Mouse (Mus musculus): Measurements from ENCODE around the gene Gck. TPM values are rescaled to one million over a fixed set of nuclear protein-coding genes. Genes with fewer than 3 reads are reported as not detected.

Gene Gck
- polyA plus RNA-seq, 1 experiment from 2014 or later, result 0.45 TPM

DNA sequence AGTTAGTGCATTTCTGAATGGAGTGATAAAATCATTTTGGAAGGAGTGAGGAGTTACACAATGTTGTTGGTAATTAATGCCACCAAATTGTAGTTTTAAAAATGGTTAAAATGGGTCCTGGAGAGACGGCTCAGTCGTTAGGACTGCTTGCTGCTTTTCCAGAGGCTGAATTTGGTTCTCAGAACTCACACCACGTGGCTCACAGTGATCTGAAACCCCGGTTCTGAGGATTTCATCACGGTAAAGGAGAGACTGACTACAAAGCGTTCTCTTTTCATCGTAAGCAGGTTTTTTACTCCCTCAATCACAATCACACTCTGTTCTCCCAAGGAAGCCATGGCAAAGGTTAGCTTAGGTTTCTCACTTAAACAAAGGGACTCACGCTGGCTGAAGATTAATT is 25.2 kb downstream of the Gck start:
- ATAC-seq (replicated peaks; ENCODE audit: low FRiP score) (no peak), DNase-seq (ENCODE audit: low spot score) (no peak)
- Histone ChIP-seq H3K27ac (ENCODE audit: low read depth, low read length) (no peak overlapping the region), H3K9me3 (ENCODE audit: control insufficient read depth, low read length) (no peaks in the 10 kb centered on the region), H3K9ac (ENCODE audit: low read depth, low read length) (no peak overlapping the region), H3K4me3 (ENCODE audit: low read depth, low read length) (no peak overlapping the region), H3K36me3 (ENCODE audit: control insufficient read depth, insufficient read depth, low read length) (no peaks in the 10 kb centered on the region), H3K27me3 (replicated peaks; ENCODE audit: control insufficient read depth, insufficient read depth, low read length) (no peaks in the 10 kb centered on the region), H3K4me1 (replicated peaks; ENCODE audit: control insufficient read depth, insufficient read depth, low read length) (peaks cover 5% of the 10 kb centered on the region; the same call in 1 of the 2 replicates), H3K4me2 (no peak overlapping the region)
- WGBS, result 68% methylated on average over 8 of the region's 8 CpGs

DNA sequence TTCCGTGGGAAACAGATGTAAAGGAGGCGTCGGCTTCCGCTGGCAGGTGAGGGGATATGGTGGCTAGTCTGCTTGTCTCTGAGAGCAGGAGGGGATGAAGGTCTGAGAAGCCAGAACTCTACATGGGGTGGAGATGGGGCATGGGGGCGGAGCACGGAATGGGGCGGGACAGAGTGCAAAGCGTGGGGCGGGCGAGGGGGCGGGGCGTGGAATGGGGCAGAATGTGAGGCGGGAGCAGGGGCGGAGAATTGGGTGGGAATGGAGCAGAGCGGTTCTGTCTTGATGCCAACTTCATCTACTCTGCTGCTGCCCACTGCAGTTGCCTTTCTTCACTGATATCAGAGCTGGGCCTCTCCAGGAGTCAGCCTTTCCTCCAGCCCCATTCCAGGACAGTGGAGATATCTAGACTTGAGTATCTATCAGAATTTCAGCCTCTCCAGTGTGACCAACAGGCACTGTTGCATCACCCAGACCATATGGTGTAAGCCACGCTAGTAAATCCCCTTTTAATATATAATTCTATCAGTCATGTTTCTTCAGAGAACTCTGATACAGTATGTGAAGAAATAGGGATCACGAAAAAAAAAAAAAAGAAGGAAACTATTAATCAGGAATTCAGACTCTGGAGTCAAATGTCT is 29.4 kb downstream of the Gck start:
- Histone ChIP-seq H3K27ac (ENCODE audit: low read depth, low read length) (no peak overlapping the region), H3K9ac (ENCODE audit: low read depth, low read length) (no peak overlapping the region), H3K4me1 (replicated peaks; ENCODE audit: control insufficient read depth, insufficient read depth, low read length) (peaks cover 5% of the 10 kb centered on the region; the same call in 1 of the 2 replicates), H3K4me3 (ENCODE audit: low read depth, low read length) (no peak overlapping the region), H3K36me3 (ENCODE audit: control insufficient read depth, insufficient read depth, low read length) (no peaks in the 10 kb centered on the region), H3K4me2 (no peak overlapping the region), H3K9me3 (ENCODE audit: control insufficient read depth, low read length) (no peaks in the 10 kb centered on the region), H3K27me3 (replicated peaks; ENCODE audit: control insufficient read depth, insufficient read depth, low read length) (no peaks in the 10 kb centered on the region)
- ATAC-seq (replicated peaks; ENCODE audit: low FRiP score) (peak; percentile 58), DNase-seq (ENCODE audit: low spot score) (no peak)
- 33% methylated on average over 17 of the region's 17 CpGs for WGBS

DNA sequence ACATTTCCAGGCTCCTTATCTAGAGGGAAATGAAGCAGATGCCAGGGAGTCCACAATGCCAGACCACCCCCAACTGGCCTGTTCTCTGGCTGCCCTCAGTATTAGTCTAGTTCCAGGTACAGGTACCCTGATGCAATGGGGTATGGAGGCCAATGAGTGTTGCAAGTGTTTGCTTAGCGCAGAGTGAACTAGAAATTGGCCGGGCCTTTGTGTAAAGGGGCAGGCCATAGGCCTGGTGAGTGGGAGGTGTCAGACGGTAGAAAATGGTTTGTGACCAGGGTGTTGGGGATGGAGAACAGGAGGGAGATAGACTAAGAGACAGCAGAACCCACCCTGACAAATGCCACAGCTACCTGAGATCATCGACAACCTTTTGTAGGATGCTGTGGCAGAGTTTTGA is 30.3 kb downstream of the Gck start:
- ATAC-seq (replicated peaks; ENCODE audit: low FRiP score) (peak; percentile 23; the same call in 1 of the 2 replicates), DNase-seq (ENCODE audit: low spot score) (no peak)
- 73% methylated on average over 4 of the region's 4 CpGs for WGBS
- no peaks in the 10 kb centered on the region for H3K9me3 ChIP-seq (ENCODE audit: control insufficient read depth, low read length)
- no peak overlapping the region for H3K4me2 ChIP-seq
- no peak overlapping the region for H3K27ac ChIP-seq (ENCODE audit: low read depth, low read length)
- no peaks in the 10 kb centered on the region for H3K36me3 ChIP-seq (ENCODE audit: control insufficient read depth, insufficient read depth, low read length)
- no peak overlapping the region for H3K4me3 ChIP-seq (ENCODE audit: low read depth, low read length)
- H3K4me1 ChIP-seq (replicated peaks; ENCODE audit: control insufficient read depth, insufficient read depth, low read length), result peaks cover 5% of the 10 kb centered on the region; the same call in 1 of the 2 replicates
- no peak overlapping the region for H3K9ac ChIP-seq (ENCODE audit: low read depth, low read length)
- 0 out of 2 replicates have a peak, but pooled peaks cover 3% of the 10 kb centered on the region for H3K27me3 ChIP-seq (replicated peaks; ENCODE audit: control insufficient read depth, insufficient read depth, low read length)

DNA sequence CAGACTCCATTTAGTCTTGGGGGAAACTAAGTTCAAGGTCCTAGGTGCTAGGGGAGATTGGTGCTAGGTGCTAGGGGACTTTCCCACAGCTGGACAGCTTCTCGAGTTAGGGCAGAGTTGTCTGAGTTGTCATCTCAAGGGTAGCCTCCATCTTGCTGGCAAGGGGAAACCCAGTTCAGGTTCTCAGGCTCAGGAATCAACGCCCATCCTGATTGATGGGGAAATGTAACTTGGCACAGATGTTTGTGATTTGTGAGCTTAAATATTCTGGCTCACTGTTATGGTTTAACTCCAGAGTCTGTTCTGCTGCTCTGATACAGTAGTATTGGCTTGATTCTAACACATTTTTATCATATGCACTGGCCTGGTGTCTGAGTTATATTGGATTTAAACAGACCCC is 31.8 kb downstream of the Gck start:
- 0 out of 2 replicates have a peak, but pooled peaks cover 3% of the 10 kb centered on the region for H3K27me3 ChIP-seq (replicated peaks; ENCODE audit: control insufficient read depth, insufficient read depth, low read length)
- no peaks in the 10 kb centered on the region for H3K9me3 ChIP-seq (ENCODE audit: control insufficient read depth, low read length)
- H3K4me2 ChIP-seq, result no peak overlapping the region
- no peak overlapping the region for H3K9ac ChIP-seq (ENCODE audit: low read depth, low read length)
- no peak overlapping the region for H3K27ac ChIP-seq (ENCODE audit: low read depth, low read length)
- 59% methylated on average over 2 of the region's 2 CpGs for WGBS
- H3K36me3 ChIP-seq (ENCODE audit: control insufficient read depth, insufficient read depth, low read length), result no peaks in the 10 kb centered on the region
- ATAC-seq (replicated peaks; ENCODE audit: low FRiP score) (no peak), DNase-seq (ENCODE audit: low spot score) (no peak)
- peaks cover 5% of the 10 kb centered on the region; the same call in 1 of the 2 replicates for H3K4me1 ChIP-seq (replicated peaks; ENCODE audit: control insufficient read depth, insufficient read depth, low read length)
- H3K4me3 ChIP-seq (ENCODE audit: low read depth, low read length), result no peak overlapping the region

DNA sequence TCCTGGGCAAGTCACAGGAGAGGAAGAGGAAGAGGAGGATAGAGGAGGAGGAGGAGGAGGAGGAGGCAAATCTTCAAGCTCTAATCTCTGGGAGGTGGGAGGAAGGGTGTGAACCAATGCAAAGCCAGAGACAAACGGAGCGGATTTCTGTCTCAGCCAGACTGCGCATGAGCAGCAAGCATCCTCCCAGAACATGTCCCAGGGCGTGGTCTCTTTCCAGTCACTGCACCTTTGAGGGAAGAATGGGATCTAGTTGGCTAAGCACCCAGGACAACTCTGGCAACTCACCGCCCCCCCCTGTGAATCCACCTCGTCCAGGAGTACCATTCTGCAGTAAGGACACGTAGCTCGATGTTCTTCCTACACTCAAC is 33.7 kb downstream of the Gck start:
- H3K9ac ChIP-seq (ENCODE audit: low read depth, low read length), result no peak overlapping the region
- peaks cover 5% of the 10 kb centered on the region; the same call in 1 of the 2 replicates for H3K4me1 ChIP-seq (replicated peaks; ENCODE audit: control insufficient read depth, insufficient read depth, low read length)
- no peaks in the 10 kb centered on the region for H3K36me3 ChIP-seq (ENCODE audit: control insufficient read depth, insufficient read depth, low read length)
- ATAC-seq (replicated peaks; ENCODE audit: low FRiP score) (no peak), DNase-seq (ENCODE audit: low spot score) (no peak)
- 58% methylated on average over 8 of the region's 8 CpGs for WGBS
- 0 out of 2 replicates have a peak, but pooled peaks cover 3% of the 10 kb centered on the region for H3K27me3 ChIP-seq (replicated peaks; ENCODE audit: control insufficient read depth, insufficient read depth, low read length)
- H3K4me2 ChIP-seq, result no peak overlapping the region
- no peaks in the 10 kb centered on the region for H3K9me3 ChIP-seq (ENCODE audit: control insufficient read depth, low read length)
- H3K27ac ChIP-seq (ENCODE audit: low read depth, low read length), result no peak overlapping the region
- H3K4me3 ChIP-seq (ENCODE audit: low read depth, low read length), result no peak overlapping the region

DNA sequence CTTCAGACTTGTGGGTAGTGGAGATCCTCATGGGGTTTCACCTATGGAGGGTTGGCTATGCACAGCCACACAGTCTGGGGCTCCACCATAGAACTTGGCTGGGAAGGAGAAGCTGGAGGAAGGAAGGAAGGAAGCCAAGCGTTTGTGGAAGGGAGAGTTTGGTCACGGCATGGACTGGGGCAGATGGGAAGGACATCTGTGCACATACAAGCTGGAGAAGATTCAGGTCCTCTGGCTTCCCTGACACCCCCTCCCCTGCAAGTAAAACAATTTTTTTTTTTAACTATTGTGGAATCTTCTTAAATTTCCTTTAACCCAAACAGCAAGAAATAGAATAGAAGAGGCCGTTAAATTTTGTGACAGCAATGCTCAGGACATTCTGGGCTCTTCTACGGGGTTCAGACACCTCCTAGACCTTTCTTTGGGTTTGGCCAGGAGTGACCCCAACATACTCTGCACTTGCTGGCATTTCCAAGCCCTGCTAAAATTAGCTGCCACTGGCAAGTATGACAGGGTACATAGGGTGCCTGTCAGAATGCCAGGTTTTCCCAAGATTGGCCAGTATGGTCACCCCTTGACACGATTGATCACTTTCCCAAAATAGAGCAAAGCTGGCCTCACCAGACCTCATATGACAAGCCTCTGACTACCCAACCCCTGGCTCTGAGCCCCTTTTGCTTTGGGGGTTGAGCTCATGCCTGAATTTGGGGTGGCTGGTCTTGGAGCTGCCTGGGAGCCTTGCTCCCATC is 34.3 kb downstream of the Gck start:
- no peak overlapping the region for H3K4me3 ChIP-seq (ENCODE audit: low read depth, low read length)
- ATAC-seq (replicated peaks; ENCODE audit: low FRiP score) (no peak), DNase-seq (ENCODE audit: low spot score) (no peak)
- no peak overlapping the region for H3K27ac ChIP-seq (ENCODE audit: low read depth, low read length)
- H3K4me1 ChIP-seq (replicated peaks; ENCODE audit: control insufficient read depth, insufficient read depth, low read length), result peaks cover 4% of the 10 kb centered on the region; the same call in 1 of the 2 replicates
- no peaks in the 10 kb centered on the region for H3K9me3 ChIP-seq (ENCODE audit: control insufficient read depth, low read length)
- H3K4me2 ChIP-seq, result no peak overlapping the region
- H3K36me3 ChIP-seq (ENCODE audit: control insufficient read depth, insufficient read depth, low read length), result no peaks in the 10 kb centered on the region
- 58% methylated on average over 5 of the region's 5 CpGs for WGBS
- H3K27me3 ChIP-seq (replicated peaks; ENCODE audit: control insufficient read depth, insufficient read depth, low read length), result 0 out of 2 replicates have a peak, but pooled peaks cover 3% of the 10 kb centered on the region
- no peak overlapping the region for H3K9ac ChIP-seq (ENCODE audit: low read depth, low read length)

DNA sequence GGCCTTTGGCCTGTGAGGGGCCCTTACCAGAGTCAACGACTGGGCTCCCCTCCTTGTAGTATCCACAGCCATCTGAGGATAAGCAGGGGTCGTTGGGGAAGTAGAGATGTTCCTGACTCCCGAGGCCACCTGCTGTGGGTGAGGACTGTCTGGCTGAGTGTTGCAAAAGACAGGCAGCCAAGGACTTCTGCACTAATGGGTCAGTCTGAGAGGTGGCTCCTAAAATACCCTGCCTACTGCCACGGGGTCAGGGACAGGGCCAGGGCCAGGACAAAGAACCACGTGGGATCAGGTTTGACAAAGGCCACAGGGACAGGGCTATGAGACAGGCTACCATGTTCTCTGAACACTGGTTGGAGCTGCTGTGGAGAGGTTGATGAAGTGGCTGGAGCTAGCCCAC is 34.9 kb downstream of the Gck start:
- Histone ChIP-seq H3K36me3 (ENCODE audit: control insufficient read depth, insufficient read depth, low read length) (no peaks in the 10 kb centered on the region), H3K4me1 (replicated peaks; ENCODE audit: control insufficient read depth, insufficient read depth, low read length) (0 out of 2 replicates have a peak, but pooled peaks cover 1% of the 10 kb centered on the region), H3K4me3 (ENCODE audit: low read depth, low read length) (no peak overlapping the region), H3K9ac (ENCODE audit: low read depth, low read length) (no peak overlapping the region), H3K27me3 (replicated peaks; ENCODE audit: control insufficient read depth, insufficient read depth, low read length) (0 out of 2 replicates have a peak, but pooled peaks cover 3% of the 10 kb centered on the region), H3K27ac (ENCODE audit: low read depth, low read length) (no peak overlapping the region), H3K9me3 (ENCODE audit: control insufficient read depth, low read length) (no peaks in the 10 kb centered on the region), H3K4me2 (no peak overlapping the region)
- ATAC-seq (replicated peaks; ENCODE audit: low FRiP score) (no peak), DNase-seq (ENCODE audit: low spot score) (no peak)
- 51% methylated on average over 5 of the region's 5 CpGs for WGBS

DNA sequence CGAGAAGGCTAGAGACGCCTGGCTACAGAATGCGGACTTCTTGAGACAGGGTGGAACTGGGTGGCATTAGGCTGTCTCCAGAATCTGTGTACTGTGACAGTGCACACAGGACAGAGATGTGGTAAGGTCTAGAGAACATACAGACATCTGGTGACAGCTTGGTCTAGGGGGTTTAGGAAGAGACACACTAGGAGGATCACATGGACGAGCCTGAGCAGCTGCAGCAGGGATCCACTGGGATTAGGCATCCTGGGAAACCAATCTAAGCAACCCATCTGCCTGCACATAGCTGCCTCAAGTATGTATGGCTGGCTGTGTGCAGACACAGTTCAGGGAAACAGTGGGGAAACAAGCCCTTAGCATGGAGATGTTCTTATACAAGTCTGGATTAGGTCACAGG is 35.9 kb downstream of the Gck start:
- ATAC-seq (replicated peaks; ENCODE audit: low FRiP score) (no peak), DNase-seq (ENCODE audit: low spot score) (no peak)
- H3K36me3 ChIP-seq (ENCODE audit: control insufficient read depth, insufficient read depth, low read length), result no peaks in the 10 kb centered on the region
- WGBS, result 76% methylated on average over 4 of the region's 4 CpGs
- no peak overlapping the region for H3K4me2 ChIP-seq
- no peak overlapping the region for H3K4me3 ChIP-seq (ENCODE audit: low read depth, low read length)
- 0 out of 2 replicates have a peak, but pooled peaks cover 3% of the 10 kb centered on the region for H3K27me3 ChIP-seq (replicated peaks; ENCODE audit: control insufficient read depth, insufficient read depth, low read length)
- H3K9ac ChIP-seq (ENCODE audit: low read depth, low read length), result no peak overlapping the region
- H3K4me1 ChIP-seq (replicated peaks; ENCODE audit: control insufficient read depth, insufficient read depth, low read length), result no peaks in the 10 kb centered on the region
- no peaks in the 10 kb centered on the region for H3K9me3 ChIP-seq (ENCODE audit: control insufficient read depth, low read length)
- no peak overlapping the region for H3K27ac ChIP-seq (ENCODE audit: low read depth, low read length)

Measured in liver, embryonic 11.5 days (tissue).